Mouse (Mus musculus): Measurements from ENCODE around the gene Xlr4b. TPM values are rescaled to one million over a fixed set of nuclear protein-coding genes. Genes with fewer than 3 reads are reported as not detected.

Xlr4b gene
- 0.23 TPM in 1 of 2 replicates, not detected in the other for polyA plus RNA-seq (2021; fragmentation: Nextera tagmentation)
- long read RNA-seq, experiment 1 = 0 reads
- long read RNA-seq, experiment 2 = 0 reads

GRCm38 (mm10) chrX:73213819-73214564 is at the start of gene Xlr4b:
TSS of gene Xlr4b (plus strand) at chrX:73214333.

GRCm38 (mm10) chrX:73176889-73177288 is 37.2 kb upstream of the Xlr4b start, which contains the start of gene Spin2d:
TSS of gene Spin2d (minus strand) at chrX:73176989.

GRCm38 (mm10) chrX:73191934-73192333 is 22.2 kb upstream of the Xlr4b start, which contains the start of gene Xlr3b:
TSS of gene Xlr3b (plus strand) at chrX:73192207.

GRCm38 (mm10) chrX:73227914-73228605 is 13.9 kb downstream of the Xlr4b start, which contains the start of gene F8a:
TSS of gene F8a (plus strand) at chrX:73228291.

GRCm38 (mm10) chrX:73242821-73243325 is 28.7 kb downstream of the Xlr4b start, which contains the start of gene Xlr4c:
TSS of gene Xlr4c (minus strand) at chrX:73243130.

GRCm38 (mm10) chrX:73265270-73265669 is 51.1 kb downstream of the Xlr4b start, which contains the start of gene Xlr3c:
TSS of gene Xlr3c (minus strand) at chrX:73265390.

Other genes starting within 250 kb of the Xlr4b start
- 1.1 and 4.6 TPM in 2 replicates for gene Zfp185, start 227.0 kb upstream of the Xlr4b start, polyA plus RNA-seq (2021; fragmentation: Nextera tagmentation)
- not detected in 2 replicates for gene Pnma5, start 177.2 kb upstream of the Xlr4b start, polyA plus RNA-seq (2021; fragmentation: Nextera tagmentation)
- 0.68 and 1.0 TPM in 2 replicates for gene Pnma3, start 149.5 kb upstream of the Xlr4b start, polyA plus RNA-seq (2021; fragmentation: Nextera tagmentation)
- 0.18 TPM in 1 of 2 replicates, not detected in the other for gene Xlr4a, start 131.9 kb upstream of the Xlr4b start, polyA plus RNA-seq (2021; fragmentation: Nextera tagmentation)
- gene Xlr3a, start 117.2 kb upstream of the Xlr4b start, polyA plus RNA-seq (2021; fragmentation: Nextera tagmentation) = 0.53 and 1.8 TPM in 2 replicates
- 0.52 and 0.60 TPM in 2 replicates for gene Gm14685, start 97.3 kb upstream of the Xlr4b start, polyA plus RNA-seq (2021; fragmentation: Nextera tagmentation)
- gene Xlr5b, start 65.5 kb upstream of the Xlr4b start, polyA plus RNA-seq (2021; fragmentation: Nextera tagmentation) = not detected in 2 replicates
- 0.19 and 0.33 TPM in 2 replicates for gene DXBay18, start 64.9 kb upstream of the Xlr4b start, polyA plus RNA-seq (2021; fragmentation: Nextera tagmentation)
- not detected in 2 replicates for gene Spin2d, start 37.3 kb upstream of the Xlr4b start, polyA plus RNA-seq (2021; fragmentation: Nextera tagmentation)
- gene Xlr3b, start 22.1 kb upstream of the Xlr4b start, polyA plus RNA-seq (2021; fragmentation: Nextera tagmentation) = 0.65 and 1.9 TPM in 2 replicates
- gene F8a, start 14.0 kb downstream of the Xlr4b start, polyA plus RNA-seq (2021; fragmentation: Nextera tagmentation) = 15.0 and 17.2 TPM in 2 replicates
- 0.24 TPM in 1 of 2 replicates, not detected in the other for gene Xlr4c, start 28.8 kb downstream of the Xlr4b start, polyA plus RNA-seq (2021; fragmentation: Nextera tagmentation)
- gene Xlr3c, start 51.1 kb downstream of the Xlr4b start, polyA plus RNA-seq (2021; fragmentation: Nextera tagmentation) = not detected in 2 replicates
- gene Xlr5a, start 78.6 kb downstream of the Xlr4b start, polyA plus RNA-seq (2021; fragmentation: Nextera tagmentation) = not detected in 2 replicates
- gene Xlr5c, start 78.6 kb downstream of the Xlr4b start, polyA plus RNA-seq (2021; fragmentation: Nextera tagmentation) = not detected in 2 replicates
- not detected in 2 replicates for gene Gm45015, start 122.5 kb downstream of the Xlr4b start, polyA plus RNA-seq (2021; fragmentation: Nextera tagmentation)
- 2.7 and 3.2 TPM in 2 replicates for gene Zfp275, start 128.3 kb downstream of the Xlr4b start, polyA plus RNA-seq (2021; fragmentation: Nextera tagmentation)
- not detected in 2 replicates for gene Gm18336, start 184.4 kb downstream of the Xlr4b start, polyA plus RNA-seq (2021; fragmentation: Nextera tagmentation)
- 0.62 and 0.69 TPM in 2 replicates for gene Zfp92, start 196.8 kb downstream of the Xlr4b start, polyA plus RNA-seq (2021; fragmentation: Nextera tagmentation)
- gene Trex2, start 221.0 kb downstream of the Xlr4b start, polyA plus RNA-seq (2021; fragmentation: Nextera tagmentation) = not detected in 2 replicates
- gene Haus7, start 244.7 kb downstream of the Xlr4b start, polyA plus RNA-seq (2021; fragmentation: Nextera tagmentation) = 15.1 and 16.3 TPM in 2 replicates